Mouse (Mus musculus) myocyte (in vitro differentiated cells): ENCODE results near the gene Slc4a3.

Experiments used
- CEBPB ChIP-seq: IDR thresholded peaks from 2 replicates; pipeline ENCODE4 v1.6.1; 2011; ENCODE audit warnings: mild to moderate bottlenecking, moderate library complexity; ENCODE audit not compliant: poor library complexity, insufficient read depth, severe bottlenecking
- E2F4 ChIP-seq: IDR thresholded peaks from one replicate; pipeline ENCODE4 v1.6.1; 2011; ENCODE audit warnings: mild to moderate bottlenecking, control low read depth, moderate library complexity; ENCODE audit not compliant: insufficient read depth
- MAX ChIP-seq: IDR thresholded peaks from one replicate; pipeline ENCODE4 v1.6.1; 2011; ENCODE audit warnings: low read depth, mild to moderate bottlenecking, control low read depth
- MYOD1 ChIP-seq, 3 experiments: IDR thresholded peaks; one replicate each; pipeline ENCODE4 v1.6.1; 2011; ENCODE audit warnings: control low read depth in 2 of 3, low read depth in 2 of 3, mild to moderate bottlenecking in 2 of 3, moderate library complexity in 1 of 3; ENCODE audit not compliant: insufficient read length in 2 of 3, control insufficient read depth in 1 of 3
- MYOG ChIP-seq, 3 experiments: IDR thresholded peaks; one replicate each; pipeline ENCODE4 v1.6.1; 2011; ENCODE audit warnings: control low read depth in 2 of 3, low read depth in 2 of 3, mild to moderate bottlenecking in 2 of 3; ENCODE audit not compliant: insufficient read length in 2 of 3, control insufficient read depth in 1 of 3, insufficient read depth in 1 of 3
- POLR2A ChIP-seq: IDR thresholded peaks from one replicate; pipeline ENCODE4 v1.6.1; 2011; ENCODE audit warnings: low read depth, mild to moderate bottlenecking, control low read depth, moderate library complexity; ENCODE audit not compliant: insufficient read length
- POLR2AphosphoS2 ChIP-seq: IDR thresholded peaks from one replicate; pipeline ENCODE4 v1.6.1; 2011; ENCODE audit warnings: low read depth, control low read depth; ENCODE audit not compliant: insufficient read length
- REST ChIP-seq: IDR thresholded peaks from one replicate; pipeline ENCODE4 v1.6.1; 2011; ENCODE audit warnings: mild to moderate bottlenecking, control low read depth, moderate library complexity; ENCODE audit not compliant: insufficient read depth, insufficient read length
- TCF12 ChIP-seq: IDR thresholded peaks from one replicate; pipeline ENCODE4 v1.6.1; 2011; ENCODE audit warnings: mild to moderate bottlenecking, control low read depth; ENCODE audit not compliant: poor library complexity, insufficient read depth, severe bottlenecking
- TCF3 ChIP-seq: IDR thresholded peaks from one replicate; pipeline ENCODE4 v1.6.1; 2011; ENCODE audit warnings: low read depth, control low read depth; ENCODE audit not compliant: insufficient read length
- USF1 ChIP-seq: IDR thresholded peaks from one replicate; pipeline ENCODE4 v1.6.1; 2011; ENCODE audit warnings: low read depth, mild to moderate bottlenecking, control low read depth, moderate library complexity

DNA sequence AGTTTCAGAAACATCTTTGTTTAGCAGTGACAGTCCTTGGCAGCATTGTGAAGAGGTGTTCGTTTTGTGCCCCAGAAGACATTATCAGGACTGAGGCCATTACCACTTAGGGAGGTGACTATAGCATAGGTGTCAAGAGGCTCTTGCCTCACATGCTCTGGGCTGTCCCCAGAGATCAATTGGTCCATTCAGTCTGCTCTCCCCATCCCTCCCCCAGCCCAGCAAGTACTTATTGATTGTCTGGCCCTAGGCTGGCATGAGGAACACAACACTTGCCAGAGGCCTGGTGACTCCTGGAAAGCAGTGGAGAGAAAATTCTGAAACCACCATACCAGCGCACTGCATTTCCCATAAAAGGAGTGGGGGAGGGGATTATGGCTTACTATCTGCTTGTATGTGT, 8.5 kb upstream of the Slc4a3 start:
- TF ChIP-seq MYOD1 (IDR thresholded peaks at IDR 0.05; ENCODE audit: control insufficient read depth in 1 of 3, insufficient read length in 2 of 3, low read depth in 2 of 3) (no peak), POLR2A (no peak), MAX (no peak), MYOG (IDR thresholded peaks at IDR 0.05; ENCODE audit: control insufficient read depth in 1 of 3, insufficient read depth in 1 of 3, insufficient read length in 2 of 3, low read depth in 2 of 3) (no peak), CEBPB (no peak), POLR2AphosphoS2 (no peak), E2F4 (no peak), USF1 (no peak), REST (no peak), TCF12 (no peak), TCF3 (no peak)
